Mouse (Mus musculus) embryo, embryonic 10 days (tissue): ENCODE measurements around the gene Rapgef1.

ENCODE experiments used
- DNase-seq: peaks from one replicate; pipeline ENCODE4 v3.0.0-alpha.2; 2015; ENCODE audit warnings: low spot score

Gene Rapgef1

DNA sequence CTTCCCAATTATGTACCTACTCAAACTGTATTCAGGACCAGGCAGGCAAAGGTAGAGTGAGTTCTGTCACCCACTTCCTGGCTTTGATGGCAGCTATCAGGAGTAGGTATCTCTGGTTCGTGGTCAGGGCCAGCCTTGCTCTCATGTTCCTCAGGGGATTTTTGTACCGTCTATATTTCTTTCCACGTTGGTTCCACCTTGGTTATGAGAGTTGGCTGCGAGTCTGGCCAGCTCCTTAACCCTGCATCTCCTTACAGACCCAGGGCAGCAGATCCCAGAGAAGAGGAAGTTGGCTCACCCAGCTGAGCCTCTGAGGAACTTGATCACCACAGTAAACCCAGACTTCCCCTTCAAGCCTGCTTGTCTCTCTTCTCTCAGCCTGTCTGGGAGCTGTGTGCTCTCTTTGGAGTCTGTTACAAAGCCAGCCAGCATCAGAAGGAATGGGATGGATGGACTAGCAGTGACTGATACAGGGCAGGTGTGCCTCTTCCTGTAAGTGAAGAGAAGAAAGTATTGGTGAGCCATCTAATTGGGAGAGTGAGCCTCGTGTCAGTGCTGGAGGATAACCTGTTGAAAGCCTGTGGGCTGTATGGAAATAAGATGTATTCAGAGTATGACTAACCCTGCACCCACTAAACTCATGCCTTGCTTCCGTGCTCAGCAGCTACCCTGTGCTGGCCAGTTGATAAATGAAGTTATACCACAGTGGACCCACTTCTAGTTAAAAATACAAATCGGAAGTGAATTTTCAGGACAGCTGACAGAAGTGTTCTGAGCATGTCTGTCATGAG lies 53.4 kb downstream of the Rapgef1 start:
- DNase-seq = no peak

GRCm38 (mm10) chr2:29674087-29674486 lies 54.6 kb downstream of the Rapgef1 start:
- DNase-seq = no peak

DNA sequence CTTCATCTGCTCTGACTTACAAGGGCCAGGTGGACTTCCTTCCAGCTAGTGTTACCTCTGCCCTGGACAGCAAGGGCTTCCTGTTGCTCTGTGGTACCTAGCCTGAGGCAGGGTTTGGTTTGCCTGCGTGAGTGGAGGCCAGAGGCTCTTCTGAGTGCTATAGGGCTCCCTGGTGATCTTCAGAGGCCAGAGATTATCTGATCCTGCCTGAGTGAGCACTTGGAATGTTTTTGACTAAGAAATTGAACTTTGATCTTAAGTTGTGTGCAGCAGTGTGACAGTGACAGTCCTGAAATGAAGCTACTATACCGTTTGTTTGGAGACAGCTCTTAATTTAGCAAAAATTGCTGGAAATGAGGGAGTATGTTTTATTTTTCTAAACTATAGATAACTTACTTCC lies 55.0 kb downstream of the Rapgef1 start:
- no peak for DNase-seq

DNA sequence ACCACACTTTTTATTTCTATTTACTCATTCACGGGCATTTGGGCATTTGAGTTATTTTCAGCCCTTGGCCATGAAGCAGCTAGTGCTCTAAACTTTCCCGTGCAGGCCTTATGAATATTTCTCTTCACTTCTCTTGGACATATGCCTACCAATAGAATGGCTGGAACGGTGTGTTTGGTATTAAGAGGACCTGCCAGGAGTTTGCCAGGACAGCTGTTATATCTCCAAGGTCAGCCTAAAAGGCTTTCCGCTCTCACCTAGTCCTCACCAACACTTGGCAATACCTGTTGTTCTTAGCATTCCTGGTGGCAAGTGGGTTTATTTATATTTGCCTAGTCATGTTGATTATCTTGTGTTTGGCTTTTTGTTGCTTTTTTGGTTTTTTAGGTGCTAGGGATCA lies 56.3 kb downstream of the Rapgef1 start:
- no peak for DNase-seq

DNA sequence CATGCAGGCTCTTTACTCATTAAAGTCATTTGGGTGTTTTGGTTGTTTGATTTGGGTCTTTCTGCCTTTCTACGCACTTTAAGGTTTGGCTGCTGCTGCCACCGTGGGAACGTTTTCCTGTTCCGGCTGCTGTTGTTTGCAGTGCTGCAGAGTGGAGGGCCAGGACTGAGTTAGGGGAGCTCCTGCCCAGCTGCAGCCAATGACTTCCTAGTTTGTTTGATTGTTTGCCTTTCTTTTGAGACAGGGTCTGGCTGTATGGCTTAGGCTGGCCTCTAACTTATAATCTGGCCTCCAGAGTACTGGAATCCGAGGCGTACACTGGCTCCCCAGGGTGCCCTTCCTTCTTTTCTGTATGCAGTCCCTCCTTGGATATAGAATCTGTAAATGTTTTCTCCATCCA lies 57.0 kb downstream of the Rapgef1 start:
- DNase-seq = no peak

DNA sequence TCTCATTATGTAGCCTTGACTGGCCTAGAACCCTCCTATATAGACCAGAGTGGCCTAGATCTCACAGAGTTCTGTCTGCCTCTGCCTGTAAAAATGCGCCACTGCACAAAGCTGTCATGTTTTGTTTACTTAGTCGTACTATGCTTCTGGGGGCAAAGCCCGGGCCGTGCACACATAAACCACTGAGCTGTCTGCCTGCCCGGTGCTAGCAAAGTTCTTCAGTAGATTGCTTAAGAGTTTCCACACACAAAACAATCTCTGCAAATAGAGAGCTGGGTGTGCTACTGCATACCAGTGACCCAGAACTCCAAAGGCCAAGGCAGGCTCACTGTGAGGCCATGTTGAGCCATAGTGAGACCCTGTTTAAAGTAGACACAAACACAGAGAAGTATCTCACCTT lies 58.3 kb downstream of the Rapgef1 start:
- no peak for DNase-seq

- no peak for DNase-seq
Observed at GRCm38 (mm10) chr2:29678524-29678923, 59.0 kb downstream of the Rapgef1 start.

GRCm38 (mm10) chr2:29679710-29680584 lies 60.4 kb downstream of the Rapgef1 start:
- DNase-seq = no peak

- no peak for DNase-seq
Observed at GRCm38 (mm10) chr2:29683261-29683999, 63.9 kb downstream of the Rapgef1 start.

DNA sequence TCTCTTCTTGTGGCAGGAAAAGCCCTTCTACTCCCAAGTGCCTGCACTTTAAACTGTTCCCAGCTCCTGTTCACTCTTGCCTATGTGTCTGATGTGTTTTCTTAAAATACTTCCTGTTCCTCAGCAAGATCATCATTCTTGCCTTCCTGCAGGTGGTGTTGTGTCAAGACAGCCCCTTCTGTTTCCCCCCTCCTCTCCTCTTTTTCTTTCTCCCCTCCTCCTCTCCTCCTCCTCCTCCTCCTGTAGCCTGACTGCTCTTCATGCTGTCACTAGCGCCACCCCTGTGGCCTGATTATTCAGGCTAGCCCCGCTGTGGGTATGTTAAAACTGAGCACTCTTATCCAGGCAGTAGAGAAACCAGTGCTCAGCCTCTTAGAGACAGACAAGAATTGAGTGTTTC lies 65.0 kb downstream of the Rapgef1 start:
- no peak for DNase-seq

DNA sequence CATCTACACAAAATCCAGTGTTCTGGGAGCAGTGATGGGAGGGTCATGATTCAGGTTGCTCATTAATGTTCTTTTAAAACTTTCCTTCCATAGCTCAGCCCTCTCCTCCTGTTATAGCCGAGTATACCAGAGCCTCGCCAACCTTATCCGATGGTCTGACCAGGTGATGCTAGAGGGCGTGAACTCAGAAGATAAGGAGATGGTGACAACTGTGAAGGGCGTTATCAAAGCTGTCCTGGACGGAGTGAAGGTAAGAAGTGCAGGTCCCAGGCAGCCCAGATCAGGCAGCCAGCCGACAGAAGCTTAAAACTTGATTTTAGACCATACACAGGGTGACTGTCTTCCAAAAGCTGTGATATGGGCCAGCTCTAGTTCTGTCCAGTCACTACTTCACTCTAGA lies 69.5 kb downstream of the Rapgef1 start:
- no peak for DNase-seq

- DNase-seq = no peak
Observed at GRCm38 (mm10) chr2:29689495-29689894, 70.0 kb downstream of the Rapgef1 start.

GRCm38 (mm10) chr2:29691068-29691467 lies 71.5 kb downstream of the Rapgef1 start:
- no peak for DNase-seq

- DNase-seq = no peak
Observed at GRCm38 (mm10) chr2:29691507-29691906, 72.0 kb downstream of the Rapgef1 start.

DNA sequence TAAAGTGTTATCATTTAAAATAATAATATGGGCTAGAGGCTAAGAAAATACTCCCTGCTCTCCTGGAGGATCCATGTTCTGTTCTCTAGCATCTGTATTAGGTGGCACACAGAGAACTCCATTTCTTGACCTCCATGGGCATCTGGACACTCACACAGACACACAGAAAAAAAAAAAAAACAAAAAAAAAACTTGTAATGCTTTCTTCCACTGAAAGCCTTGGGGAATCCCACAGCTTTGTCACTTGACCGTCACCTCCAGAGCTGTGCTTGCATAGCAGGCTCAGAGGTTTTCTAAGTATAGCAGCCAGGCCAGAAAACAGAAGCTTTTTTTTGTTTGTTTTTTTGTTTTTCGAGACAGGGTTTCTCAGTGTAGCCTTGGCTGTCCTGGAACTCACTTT lies 72.7 kb downstream of the Rapgef1 start:
- no peak for DNase-seq

GRCm38 (mm10) chr2:29696207-29696800 lies 76.8 kb downstream of the Rapgef1 start:
- DNase-seq = no peak

- DNase-seq = no peak
Observed at GRCm38 (mm10) chr2:29698421-29699290, 79.1 kb downstream of the Rapgef1 start.

DNA sequence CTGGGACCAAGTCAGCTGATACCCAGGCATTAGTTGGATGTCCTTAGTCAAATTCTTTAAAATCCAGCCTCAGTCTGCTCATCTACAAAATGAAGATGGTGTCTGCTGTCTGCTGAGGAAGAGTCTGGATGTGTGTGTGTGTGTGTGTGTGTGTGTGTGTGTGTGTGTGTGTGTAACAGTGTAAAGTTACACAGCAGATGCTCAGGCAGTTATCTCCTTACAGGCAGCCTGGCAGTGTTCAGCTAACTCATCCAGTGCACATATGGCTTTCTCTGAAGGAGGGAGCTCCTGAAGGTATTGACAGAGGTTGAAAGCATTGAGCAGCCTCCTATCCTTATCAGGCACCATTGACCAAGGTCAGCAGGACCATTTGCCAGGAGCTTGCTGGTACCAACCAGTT lies 81.4 kb downstream of the Rapgef1 start:
- DNase-seq = no peak

DNA sequence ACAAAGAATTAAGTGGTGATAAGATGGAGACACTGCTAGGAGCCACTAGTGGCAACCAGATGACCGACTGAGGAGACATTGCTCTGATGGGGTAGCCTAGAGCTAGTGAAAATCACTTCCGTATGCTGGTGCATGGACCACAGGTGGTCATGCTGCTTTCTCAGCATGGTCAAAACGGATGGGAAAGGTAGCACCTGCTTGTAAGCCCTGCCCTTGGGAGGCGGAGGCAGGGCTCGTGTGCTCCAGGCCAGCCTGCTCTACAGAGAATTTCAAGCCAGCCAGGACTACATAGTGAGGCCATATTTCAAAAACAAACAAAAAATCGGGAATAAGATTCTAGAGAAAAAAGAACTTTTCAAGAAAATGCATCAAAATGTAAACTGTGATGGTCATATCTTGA lies 81.9 kb downstream of the Rapgef1 start:
- no peak for DNase-seq

DNA sequence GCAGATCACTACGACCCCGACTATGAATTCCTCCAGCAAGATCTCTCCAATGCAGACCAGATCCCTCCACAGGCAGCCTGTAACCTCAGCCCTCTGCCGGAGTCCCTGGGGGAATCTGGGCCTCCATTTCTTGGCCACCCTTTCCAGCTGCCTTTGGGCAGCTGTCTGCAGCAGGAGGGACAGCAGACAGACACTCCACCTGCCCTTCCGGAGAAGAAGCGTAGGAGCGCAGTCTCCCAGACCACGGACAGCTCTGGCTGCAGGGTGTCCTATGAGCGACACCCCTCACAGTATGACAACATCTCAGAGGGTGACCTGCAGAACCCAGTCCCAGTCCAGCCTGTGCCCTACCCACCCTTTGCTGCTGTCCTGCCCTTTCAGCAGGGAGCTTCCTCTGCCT lies 82.7 kb downstream of the Rapgef1 start:
- DNase-seq = no peak
